Mouse (Mus musculus) G1E (cell line): ENCODE data around the gene Derl2.

Source experiments
- CTCF ChIP-seq: IDR thresholded peaks from 2 replicates; pipeline ENCODE4 v1.5.1; 2012; ENCODE audit warnings: low read depth, low read length, inconsistent platforms, mixed read lengths
- GATA1 ChIP-seq: IDR thresholded peaks from 2 replicates; pipeline ENCODE4 v1.6.1; 2012; ENCODE audit warnings: borderline replicate concordance, low read length, inconsistent platforms, mixed read lengths
- POLR2AphosphoS5 ChIP-seq: IDR thresholded peaks from 2 replicates; pipeline ENCODE4 v1.6.1; 2012; ENCODE audit warnings: low read depth, low read length, inconsistent platforms; ENCODE audit not compliant: insufficient replicate concordance
- TAL1 ChIP-seq: conservative IDR thresholded peaks from 2 replicates; pipeline ENCODE4 v1.6.1; 2012; ENCODE audit warnings: low read depth, low read length, inconsistent platforms, mixed read lengths

DNA sequence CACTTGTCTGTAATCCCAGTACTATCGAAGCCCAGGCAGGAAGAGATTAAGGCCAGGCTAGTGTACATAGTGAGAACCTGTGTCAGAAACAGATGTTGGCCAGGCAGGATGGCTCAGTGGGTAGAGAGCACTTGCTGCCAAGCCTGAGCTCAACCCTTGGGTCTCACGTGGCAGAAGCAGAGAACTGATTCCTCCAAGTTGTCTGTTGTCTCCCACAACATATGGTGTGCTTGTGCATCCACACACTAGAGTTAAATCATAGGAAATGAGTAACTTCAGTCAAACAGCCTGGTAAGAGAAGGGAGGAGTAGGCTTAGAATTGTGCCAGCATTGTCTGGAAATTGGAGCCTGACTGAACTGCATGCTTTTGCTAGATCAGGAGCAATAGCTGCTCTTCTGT is 44.4 kb downstream of the Derl2 start:
- TF ChIP-seq GATA1 (no peak), CTCF (no peak), POLR2AphosphoS5 (0 out of 2 replicates have a peak, but pooled peaks have one; percentile 19), TAL1 (no peak)
